Mouse (Mus musculus) kidney, postnatal 25 days (tissue): ENCODE data around the gene Taf12.
"Not testable (repeated sequence)": the region's sequence is repeated elsewhere in the genome, so short reads cannot be mapped to it uniquely, and the experiment has no call there.

Source experiments
- DNase-seq, 2 experiments: peaks; one replicate each; pipeline ENCODE4 v3.0.0; 2021; ENCODE audit warnings: mixed read lengths in 2 of 2

Taf12 gene

DNA sequence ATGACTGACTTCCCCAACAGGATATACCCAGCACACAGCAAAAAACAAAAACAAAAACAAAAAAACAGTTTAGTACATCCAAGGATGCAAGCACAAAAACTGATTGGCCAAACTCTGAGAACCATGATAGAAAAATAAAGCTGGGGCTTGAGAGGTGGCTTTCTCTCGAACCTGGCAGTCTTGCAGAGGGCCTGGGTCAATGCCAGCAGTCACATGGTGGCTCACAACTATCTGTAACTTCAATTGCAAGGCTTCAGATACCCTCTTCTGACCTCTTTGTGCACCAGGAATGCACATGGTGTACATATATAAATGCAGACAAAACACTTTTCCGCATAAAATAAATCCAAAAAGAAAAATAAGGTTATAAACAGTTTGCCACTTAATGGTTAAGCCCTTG lies 1.0 kb upstream of the Taf12 start:
- peak; percentile 40 to 55 for DNase-seq

DNA sequence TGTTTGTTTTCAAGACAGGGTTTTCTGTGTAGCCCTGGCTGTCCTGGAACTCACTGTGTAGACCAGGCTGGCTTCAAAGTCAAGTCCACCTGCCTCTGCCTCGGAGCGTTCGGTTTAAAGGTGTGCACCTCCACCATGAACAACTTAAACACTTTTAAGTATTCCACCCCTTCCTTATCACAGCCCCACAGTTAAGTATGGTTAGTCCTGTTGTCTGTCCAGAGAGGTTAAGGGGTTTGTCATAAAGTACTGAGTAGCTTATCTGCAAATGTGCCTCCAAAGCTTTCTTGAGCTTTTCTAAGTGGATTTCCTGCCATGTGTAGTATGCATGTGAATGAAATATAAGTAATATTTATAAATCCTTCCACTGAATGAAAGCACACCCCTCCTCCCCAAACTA lies 1.8 kb downstream of the Taf12 start:
- no peak for DNase-seq

DNA sequence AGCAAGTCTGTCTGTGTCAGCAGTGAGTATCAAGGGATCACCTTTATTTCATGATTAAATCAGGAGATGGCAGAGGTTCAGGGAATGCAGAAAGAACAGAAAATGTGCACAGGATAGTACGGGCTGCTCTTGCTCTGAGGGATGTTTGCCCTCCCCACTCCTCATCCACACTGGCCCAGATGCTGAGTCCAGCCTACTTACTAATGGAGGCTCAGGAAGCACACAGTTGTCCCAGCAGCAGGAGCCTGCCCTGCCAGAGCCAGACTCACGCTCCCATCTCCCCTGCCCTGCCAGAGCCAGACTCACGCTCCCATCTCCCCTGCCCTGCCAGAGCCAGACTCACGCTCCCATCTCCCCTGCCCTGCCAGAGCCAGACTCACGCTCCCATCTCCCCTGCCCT lies 14.7 kb downstream of the Taf12 start:
- not testable (repeated sequence) for DNase-seq

DNA sequence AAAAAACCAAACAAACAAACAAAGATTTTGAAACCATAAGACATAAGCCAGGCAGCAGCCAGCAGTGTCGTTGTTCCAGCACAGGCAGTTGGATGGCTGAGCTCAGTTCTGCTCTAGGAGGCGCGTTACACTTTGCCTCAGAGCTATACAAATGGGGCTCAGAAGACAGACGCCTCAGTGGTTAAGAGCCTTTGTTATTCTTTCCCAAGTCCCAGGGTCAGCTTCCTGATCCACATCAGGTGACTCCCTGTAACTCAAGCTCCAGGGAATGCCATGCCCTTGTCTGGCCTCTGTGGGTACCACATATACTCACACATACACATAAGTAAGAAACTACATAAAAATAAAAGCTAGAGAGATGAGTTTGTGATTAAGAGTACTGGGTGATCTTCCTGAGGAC lies 16.9 kb downstream of the Taf12 start:
- no peak for DNase-seq

DNA sequence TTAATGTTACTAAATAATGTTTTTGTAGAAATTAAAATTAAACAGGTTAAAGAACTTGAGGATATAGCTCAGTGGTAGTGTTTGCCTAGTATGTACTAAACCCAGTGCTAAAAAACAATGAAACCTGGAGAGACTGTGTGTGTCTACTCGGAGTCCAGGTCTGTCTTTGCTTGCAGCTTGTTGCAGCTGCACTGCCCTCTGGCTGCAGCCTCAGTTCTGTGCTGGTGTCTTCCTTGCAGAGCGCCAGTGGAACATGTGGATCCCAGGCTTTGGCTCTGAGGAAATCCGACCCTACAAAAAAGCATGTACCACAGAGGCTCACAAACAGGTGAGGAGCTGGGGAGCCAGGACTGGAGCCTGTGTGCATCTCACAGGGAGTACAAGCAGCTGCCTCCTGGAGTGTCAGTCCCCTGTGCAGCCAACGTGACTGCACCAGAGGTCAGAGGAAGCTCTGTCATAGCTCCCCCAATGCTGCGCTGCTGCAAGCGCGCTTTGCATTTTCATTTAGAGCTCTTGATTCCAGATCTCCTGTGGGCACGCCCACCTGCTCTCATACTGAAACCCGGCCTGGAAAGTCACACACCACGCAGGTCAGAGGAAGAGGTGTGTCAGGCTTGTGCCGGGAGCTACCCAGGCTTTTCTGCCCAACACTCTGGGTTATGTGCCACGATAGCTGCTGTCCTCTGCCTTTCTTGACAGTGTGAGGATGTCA lies 17.6 kb downstream of the Taf12 start:
- no peak for DNase-seq

DNA sequence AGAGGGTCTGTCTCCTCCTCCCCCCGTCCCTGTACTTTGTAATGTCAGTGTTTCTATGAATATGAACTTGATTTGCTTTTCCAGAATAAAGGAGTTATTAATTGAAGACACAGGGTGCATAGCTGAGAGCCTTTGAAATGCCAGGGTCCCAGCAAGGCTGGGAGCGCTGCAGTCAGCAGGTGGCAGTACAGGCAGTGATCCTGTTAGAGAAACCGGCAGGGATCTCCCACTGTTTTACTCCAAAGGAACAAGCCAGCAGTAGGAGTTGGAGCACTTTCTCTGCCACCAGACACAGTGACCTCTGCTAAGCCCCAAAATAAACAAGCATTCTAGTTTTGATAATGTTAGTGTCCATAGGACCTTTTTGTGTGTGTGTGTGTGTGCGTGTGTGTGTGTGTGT lies 18.8 kb downstream of the Taf12 start:
- peak; percentile 68 to 77 for DNase-seq

DNA sequence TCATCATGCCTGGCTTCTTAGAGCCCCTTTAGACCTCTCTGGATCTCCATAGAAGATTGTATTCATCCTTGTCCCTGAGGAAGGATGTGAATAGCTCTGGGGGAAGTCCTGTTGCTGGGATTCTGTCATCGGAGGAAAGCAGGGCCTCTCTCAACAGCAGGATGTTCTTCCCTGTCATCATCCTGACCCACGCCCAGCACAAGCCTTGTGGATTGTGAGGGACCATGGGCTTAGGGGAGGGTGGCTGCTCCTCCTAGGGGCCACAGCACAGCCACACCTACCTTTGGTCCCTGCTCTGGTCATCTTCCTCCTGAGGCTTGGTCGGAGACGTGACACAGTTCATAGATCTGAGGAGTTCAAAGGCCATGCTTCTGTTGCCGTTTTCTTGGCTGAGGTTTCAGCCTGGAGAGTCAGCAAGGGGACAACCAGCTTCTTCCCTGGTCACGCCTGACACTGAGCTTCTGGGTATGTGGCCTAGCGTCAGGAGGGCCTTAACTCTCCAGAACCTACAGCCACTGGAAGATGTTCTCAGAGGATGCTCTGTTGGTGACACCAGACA lies 19.6 kb downstream of the Taf12 start:
- peak; percentile 25 to 64 for DNase-seq

DNA sequence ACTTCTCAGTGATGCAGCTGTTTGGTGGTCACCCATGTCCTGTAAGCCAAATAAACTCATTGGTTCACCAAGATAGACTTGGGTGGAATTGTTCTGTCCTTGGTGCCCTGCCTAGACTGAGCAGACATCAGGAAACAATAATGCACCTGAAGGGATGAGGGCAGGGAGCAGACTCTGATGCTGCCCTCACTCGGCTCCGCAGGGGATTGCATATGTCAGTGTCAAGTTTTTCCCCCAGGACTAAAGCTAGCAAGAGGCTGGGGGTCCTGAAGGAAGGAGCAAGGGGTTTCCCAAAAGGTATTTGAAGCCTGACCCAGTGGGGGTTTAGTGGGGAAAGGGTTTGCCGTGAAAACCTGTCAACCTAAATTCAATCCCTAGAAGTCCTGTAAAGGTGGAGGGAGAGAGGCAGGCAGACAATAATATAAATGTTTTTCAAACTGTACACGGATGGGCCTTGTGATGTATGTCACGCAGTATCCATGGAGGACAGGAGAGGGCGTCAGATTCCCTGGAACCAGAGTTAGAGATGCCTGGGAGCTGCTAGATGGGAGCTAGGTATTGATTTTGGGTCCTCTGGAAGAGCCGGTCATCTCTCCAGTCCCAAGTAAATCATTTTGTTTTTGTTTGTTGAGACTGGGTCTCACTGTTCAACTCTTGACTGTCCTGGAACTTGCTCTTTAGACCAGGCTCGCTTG lies 21.7 kb downstream of the Taf12 start:
- DNase-seq: no peak

DNA sequence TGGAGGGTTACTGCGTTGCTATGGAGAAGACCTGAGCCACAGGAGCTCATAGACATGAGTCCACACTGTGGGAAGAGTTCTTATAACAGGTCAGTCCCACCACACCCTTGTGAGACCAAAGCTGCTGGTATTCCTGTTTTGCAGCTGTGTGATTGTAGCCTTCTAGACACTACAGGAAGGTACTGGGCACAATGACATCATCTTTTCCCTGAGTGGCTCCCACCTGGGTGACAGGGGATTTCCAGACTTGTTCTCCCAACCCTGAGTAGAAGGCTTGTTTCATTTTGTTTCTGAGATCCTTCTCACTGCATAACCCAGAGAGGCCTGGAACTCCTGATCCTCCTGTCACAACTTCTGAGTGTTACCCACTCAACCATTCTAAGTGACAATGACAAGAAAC lies 25.7 kb downstream of the Taf12 start:
- DNase-seq: no peak

DNA sequence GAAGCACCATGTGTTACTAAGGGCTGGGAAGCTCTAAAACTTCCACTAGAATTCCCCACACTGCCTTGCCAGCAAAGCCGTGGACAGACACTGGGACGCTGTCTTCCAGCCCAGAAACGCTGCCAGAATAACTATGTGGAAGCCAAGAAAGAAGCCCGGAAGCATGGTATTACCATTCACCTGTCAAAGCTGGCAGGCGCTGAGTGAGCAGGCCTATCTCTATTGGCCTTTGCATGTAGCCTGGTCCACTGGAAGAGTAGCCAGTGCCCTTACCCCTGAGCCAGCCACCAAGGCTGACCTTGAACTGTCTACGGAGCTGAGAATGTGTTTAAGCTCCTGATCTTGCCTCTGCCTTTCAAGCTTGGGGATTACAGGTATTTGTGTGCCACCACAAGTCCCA lies 27.3 kb downstream of the Taf12 start:
- no peak for DNase-seq

DNA sequence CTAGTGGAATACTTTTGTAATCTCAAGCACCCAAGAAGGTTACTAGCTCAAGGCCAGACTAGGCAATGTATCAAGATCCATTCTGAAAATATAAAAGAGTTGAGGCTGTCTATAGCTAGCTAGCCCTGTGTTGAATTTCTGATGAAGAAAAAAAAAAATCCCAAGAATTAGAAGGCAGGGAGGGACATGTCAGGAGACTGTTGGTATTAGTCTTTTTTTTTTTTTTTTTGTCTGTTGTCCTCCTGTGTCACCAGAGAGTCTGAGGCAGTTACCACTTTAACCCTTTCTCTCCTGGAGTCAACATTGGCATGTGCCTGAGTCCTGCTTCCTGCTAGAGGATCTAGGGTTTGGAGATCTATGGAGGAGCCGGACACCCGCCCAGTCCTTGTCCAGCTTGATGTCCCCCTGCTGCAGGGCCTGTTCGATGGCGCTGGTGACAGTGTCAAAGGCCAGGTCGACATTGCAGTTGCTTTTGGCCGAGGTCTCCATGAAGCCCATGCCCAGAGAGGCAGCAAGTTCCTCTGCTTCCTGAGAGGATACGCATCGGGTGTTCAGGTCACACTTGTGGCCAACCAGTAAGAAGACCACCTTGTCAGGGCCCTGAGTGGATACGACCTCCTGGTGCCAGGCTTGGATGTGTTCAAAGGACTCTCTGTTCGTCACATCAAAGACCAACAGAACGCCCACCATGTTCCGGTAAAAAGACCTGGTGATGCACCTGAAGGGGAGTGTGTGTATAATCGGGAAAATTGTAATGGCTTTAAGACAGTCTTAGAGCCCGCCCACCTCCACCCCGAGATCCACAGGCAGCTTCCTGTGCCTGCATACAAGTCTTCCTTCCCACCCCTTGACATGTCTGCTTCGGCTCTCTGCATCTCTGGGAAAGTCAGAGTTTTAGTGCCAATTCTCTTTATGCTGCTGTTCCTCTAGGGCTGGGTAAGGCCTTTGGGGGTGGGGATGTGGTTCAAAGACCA lies 28.1 kb downstream of the Taf12 start:
- DNase-seq: no peak

DNA sequence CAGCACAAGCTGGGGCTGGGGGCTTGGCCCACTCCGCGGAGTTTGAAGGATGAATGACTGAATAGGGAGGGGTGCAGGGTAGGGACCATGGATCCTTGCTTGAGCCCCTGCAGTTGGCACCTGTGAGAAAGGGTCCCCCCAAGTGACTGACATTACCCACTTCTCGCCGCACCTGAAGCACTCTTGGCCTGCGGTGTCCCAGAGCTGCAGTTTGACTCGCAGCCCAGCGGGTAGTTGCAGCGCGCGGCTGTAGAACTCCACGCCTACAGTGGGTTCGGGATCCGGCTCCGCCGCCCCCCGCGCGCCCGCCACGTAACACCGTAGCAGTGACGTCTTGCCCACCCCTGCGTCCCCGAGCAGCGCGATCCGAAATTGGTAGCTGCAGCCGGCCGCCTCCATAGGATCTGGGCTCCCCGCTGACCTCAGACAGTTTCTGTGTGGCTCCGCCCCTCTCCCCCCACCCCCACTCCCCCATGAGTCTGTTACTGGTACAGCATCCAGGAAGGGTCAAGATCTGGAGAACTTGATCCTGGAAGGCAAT lies 28.8 kb downstream of the Taf12 start, which contains the start of gene Rab42:
Gene Rab42 (minus strand): TSS at position 447 of the 541 bp plus-strand sequence.
- peak; percentile 39 to 69 for DNase-seq

DNA sequence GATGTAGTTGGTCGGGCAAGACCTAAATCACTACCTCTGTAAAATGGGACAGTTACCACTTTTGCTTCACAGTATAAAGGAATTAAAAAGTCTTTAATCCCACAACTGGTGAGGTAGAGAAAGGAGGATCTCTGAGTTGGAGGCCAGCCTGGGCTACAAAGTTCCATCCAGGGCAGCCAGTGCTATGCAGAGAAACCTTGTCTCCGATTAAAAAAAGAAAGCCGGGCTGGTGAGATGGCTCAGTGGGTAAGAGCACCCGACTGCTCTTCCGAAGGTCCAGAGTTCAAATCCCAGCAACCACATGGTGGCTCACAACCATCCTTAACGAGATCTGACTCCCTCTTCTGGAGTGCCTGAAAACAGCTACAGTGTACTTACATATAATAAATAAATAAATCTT lies 29.3 kb downstream of the Taf12 start:
- DNase-seq: not testable (repeated sequence)

DNA sequence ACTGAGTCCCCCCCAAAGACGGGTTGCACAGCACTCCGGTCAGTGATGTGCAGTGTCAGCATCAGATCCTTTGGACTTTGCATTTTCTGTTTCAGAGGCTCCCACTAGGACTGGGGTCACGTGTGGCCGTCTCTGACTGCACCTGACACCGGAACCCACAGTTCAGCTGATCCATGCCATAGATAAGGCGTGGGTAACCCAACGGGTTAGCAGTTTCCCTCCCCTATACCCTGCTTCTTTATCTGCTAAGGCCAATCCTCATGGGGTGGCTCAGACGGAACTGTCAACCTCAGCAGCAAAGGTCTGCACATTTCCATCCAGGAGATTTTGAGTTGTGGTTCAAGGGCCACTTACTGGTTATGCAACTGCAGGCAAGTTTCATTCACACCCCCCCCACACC lies 31.1 kb downstream of the Taf12 start:
- peak; percentile 64 to 81 for DNase-seq

DNA sequence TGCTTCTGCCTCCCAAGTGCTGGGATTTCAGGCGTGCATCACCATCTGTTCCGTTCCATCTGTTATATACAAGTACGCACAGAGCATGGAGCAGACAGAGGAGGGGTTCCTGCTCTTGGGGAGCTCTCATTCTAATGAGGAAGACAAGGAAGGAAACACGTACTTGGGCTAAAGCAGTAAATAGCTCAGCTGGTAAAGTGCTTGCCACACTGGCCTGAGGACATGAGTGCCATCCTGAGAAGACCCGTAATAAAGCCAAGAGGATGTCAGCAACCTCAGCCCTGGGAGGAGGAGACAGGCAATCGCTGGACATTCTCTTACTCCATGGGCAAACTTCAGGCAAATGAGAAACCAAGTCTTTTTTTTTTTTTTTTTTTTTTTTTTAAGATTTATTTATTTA lies 31.8 kb downstream of the Taf12 start:
- no peak for DNase-seq

DNA sequence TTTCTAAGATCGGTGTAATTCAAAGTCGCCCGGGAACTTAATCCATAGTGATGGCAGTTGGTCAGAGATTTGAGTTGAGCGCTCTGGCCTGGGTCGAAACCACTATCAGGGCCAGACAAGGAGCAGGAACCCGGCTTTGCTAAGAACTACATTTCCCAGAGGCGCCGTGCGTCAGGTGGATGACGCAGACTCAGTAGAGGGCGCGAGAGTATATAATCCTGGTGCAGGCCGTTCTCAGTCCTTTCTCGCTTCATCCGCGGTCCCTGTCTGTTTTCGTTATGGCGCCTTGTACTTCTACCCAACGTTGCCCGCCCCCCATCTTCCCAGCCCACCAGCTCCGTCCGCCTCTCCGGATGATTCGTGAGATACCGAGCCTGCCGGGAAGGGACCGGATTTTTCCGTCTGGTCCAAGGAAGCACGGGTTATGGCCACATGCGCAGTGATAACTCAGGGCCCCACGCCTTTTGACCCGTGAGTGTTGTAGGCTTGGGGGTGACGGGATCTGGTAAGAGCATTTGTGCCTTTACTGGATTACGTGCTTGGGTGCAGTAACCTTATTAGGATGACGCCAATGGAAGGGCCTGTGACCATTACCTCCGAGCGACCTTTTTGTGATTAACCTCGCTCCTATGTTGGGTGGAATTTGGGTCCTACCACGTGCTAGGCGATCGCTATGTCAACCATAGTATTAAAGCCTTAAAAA lies 34.4 kb downstream of the Taf12 start:
- peak; percentile 93 to 95 for DNase-seq

DNA sequence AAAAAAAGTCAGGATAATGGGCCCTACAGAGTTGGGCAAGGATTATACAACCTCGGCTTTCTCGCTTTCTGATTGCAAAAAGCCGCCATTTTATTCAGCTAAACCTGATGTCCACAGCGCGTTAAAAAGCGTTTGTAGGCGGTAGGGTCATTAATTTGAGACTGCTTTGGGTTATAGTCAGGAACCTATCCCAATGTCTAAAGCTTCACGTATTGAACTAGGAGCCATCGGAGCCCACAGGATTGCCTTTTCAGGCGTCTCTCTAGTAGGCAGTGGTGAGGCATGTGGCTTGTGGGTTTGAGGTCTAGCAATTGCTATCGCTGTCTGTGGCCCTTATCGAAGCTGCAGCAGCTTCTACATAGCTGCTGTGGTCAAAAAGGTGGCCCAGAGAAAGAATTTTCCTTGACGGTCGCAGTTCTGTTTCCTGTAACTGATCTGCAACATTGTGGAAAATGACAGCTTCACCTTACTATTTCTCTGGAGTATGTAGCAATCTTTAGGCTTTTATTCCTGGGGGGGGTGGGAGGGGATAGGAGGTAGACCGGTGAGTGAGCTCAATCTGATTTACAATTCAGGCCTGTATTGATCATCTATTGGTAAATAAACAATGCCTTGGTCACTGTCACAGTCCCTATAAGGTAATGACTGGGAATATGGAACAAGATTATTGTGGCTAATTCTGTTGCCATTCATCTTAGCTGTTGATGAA lies 35.1 kb downstream of the Taf12 start:
- no peak for DNase-seq

DNA sequence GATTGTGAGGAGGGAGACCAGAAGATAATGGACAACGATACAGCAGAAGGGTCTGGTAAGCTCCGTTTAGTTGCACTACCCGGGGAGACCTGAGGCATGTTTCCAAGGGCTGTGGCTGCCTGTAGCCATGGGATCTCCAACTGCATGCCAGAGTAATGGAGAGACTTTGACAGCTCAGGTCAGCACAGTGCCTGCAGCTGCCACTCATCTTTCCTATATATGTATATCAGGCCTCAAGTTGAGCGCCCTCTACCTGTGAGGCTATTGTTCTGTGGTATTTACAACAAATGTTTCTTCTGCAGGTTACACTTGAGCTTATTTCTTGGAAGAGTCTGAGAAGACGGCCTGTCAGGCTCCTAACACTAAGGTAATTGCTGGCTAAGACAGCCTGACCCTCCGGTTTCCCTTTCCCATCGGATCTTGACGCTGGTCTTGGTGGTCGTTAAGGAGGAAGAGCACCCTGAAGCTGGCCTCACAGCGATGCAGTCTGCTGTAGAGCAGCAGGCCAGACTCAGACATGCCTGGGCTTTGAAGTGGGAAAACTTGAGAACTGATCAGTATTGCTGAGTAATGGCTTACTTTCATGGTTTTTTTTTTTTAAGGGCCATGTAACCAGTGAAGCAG lies 35.8 kb downstream of the Taf12 start:
- peak; percentile 60 to 75 for DNase-seq

DNA sequence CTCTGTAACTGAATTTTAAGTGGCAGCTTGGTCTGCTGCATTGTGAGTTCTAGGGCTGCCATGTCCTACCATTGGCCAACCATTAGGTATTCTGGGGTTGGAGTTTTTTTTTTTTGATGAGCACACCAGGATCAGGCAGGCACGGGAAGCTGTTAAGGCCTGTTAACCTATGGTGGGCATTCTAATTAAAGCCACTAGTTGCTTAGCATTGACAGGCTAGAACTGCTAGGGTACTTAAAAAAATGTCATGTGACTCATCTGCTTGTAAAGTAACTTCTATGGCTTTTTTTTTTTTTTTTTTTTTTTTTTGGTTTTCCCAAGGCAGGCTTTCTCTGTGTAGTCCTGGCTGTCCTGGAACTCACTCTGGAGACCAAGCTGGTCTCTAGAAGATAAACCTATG lies 37.0 kb downstream of the Taf12 start:
- DNase-seq: no peak

DNA sequence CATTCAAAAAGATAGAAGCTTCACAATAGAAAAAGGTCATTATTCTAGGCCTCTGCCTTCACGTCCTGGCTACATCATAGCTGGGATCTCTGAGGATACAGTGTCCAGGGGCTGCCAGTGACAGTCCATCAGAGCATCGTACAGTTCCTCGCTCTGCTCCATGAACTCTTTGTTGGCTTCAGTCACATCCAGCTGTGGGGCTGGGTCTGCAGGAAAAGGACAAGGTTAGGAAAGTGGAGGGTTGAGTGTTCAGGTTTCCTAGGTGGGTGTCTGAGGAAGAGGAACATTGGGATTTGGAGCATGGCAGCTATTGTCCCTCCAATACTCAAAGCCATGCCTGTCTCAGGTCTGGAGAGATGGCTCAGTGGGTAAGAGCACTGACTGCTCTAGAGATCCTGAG lies 37.6 kb downstream of the Taf12 start:
- no peak for DNase-seq

DNA sequence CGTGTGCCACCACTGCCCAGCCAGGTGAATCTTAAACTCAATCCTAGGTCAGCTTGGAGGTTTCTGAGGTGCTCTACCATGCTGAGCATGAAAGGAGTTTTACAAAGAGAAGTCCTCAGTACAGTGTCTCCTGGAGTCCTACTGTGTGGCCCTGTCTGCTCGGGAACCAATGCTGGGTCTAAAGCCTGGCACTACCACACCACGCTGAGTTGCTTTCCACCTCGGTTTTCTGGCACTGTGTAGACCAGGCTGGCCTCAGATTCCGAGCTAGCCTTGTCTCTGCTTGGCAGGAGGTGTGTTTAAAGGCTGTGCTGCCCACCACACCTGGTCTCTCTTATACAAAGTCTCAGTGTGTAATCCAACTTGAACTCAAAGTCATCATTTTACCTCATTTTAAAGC lies 38.5 kb downstream of the Taf12 start:
- DNase-seq: no peak
